Mouse (Mus musculus) liver, adult 2 months (tissue): ENCODE measurements around the gene Hamp2.

ENCODE experiments used
- CTCF ChIP-seq: fragments of 200-500 bp; IDR thresholded peaks from 2 replicates; pipeline ENCODE4 v1.5.1; 2011; ENCODE audit warnings: low read depth, low read length, control low read depth
- POLR2A ChIP-seq: fragments of 200-500 bp; IDR thresholded peaks from 2 replicates; pipeline ENCODE4 v1.6.1; 2011; ENCODE audit warnings: low read length, control low read depth; ENCODE audit not compliant: insufficient read depth; ENCODE audit errors: extremely low read depth

DNA sequence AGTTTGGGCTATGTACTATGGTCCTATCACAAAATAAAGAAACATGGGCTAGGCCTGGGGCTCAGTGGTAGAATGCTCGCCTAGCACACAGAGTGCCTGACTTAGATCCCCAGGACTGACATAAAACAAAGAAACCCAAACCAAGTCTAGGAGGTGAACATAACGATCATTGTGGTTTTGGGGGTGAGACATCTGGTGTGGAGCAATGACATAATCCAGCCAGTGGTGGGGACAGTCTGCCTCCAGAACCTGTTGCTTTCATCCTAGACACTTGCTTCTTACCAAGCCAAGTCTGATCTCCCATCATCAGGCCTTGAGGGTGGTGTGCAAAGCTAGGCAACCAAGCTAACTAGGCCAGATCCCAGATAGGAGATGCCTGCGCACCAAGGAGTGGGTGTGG lies 42.2 kb upstream of the Hamp2 start:
- TF ChIP-seq POLR2A (no peak), CTCF (no peak)
